Mouse (Mus musculus) layer of hippocampus, adult 8-10 months (tissue): ENCODE results near the gene Mmp14. TPM values are rescaled to one million over a fixed set of nuclear protein-coding genes. Genes with fewer than 3 reads are reported as not detected.

Source experiments
- DNase-seq, 2 experiments: peaks; one replicate each; pipeline ENCODE4 v3.0.0; 2022; ENCODE audit warnings: low spot score in 2 of 2
- total RNA-seq, 4 experiments: library from RNA; stranded (reverse); gene quantifications; 2 replicates each; pipeline ENCODE4 v1.2.4; 2022

Gene Mmp14
- total RNA-seq, 4 experiments from 2014 or later, result 10.3 to 16.0 (median 13.4) TPM

DNA sequence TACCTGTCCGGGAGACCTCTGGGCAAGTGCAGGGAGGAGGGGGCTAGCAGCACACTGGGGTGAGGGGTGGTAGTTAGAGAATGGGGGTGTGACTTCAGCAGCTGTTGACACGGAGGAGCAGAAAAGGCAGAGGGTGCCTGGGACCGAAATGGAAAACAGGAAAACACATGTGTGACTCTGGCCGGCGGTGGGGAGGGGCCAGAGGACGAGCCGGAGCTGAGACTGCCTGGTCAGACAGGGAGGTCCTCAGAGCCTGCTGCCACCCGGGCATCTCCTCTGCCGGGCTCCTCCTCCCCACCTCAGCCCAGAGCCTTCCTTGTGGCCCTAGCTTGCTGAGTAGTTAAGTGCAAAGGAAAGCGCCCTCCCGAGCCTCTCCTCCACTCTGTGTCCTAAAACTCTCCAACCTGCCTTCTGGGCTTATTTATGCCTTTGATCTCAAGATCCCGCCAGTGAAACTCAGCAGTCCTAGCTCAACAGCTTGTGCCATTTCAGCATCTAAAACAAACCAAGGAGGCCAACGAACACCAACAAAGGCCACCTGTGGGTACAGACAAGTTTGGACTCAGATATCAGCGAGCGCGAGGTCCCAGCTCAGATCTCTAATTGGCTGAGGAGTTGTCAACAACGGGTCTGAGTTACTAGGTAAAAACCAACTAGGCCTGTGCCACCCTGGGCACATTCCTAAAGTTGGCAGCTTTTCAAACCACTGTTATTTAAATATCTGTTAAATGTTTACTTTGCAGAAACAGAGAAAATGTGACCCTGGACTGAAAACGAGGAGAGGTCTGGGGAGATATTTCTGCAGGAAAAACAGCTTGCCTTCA is 17.3 kb upstream of the Mmp14 start:
- DNase-seq, result no peak

DNA sequence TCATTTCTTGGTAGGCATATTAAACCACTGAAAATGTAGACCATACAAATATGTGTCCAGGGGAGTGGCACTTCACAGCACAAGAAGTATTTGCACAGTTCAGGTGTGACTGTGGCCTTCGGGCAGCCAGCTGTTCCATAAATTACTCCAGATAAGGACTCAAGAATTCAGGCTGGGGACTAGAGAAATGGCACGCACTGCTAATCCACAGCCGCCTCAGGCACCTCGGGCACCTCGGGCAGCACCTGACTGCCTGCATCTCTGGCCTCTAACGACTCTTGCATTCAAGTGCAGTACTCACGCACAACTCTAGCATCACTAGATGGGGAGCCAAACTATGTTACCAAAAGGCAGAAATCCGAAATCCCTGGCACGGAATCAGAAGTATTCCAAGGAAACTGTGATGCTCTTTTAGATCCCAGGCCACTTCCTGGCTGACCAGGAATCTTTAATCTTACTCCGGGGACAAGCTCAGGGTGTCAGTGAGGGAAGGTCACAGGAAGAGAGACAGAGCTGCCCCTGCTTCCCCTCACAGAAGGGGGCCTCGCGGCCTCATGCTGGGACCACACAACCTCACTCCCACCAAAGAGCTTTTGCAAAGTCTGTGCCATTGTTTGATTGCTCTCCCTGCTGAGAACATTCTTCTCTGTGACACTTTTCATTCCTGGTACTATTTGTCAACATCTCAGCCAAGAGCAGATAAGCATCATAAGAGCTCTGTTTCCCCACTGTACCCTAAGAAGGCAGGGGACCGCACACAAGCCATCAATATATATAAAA is 16.0 kb upstream of the Mmp14 start:
- DNase-seq, result no peak

DNA sequence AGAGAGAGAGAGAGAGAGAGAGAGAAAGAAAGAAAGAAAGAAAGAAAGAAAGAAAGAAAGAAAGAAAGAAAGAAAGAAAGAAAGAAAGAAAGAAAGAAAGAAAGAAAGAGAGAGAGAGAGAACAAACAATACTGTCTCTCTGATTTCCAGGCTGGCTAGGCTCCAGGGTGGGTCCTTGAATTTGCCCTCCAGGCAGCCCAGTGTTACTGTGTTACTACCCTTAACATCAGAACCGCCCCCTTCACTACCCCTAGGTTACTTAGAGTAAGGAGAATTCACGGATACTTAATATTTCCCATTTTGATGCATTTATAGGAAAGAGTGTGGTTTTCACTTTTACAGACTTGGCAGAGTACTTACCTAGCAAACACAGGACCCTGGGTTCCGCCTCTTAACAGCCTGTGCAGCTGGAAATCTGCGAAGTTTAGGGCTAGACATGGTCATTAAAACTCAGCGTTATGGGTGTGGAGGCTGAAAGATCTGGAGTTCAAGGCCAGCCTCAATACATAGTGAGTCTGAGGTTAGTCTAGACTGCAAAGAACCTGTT is 15.1 kb upstream of the Mmp14 start:
- no peak for DNase-seq

DNA sequence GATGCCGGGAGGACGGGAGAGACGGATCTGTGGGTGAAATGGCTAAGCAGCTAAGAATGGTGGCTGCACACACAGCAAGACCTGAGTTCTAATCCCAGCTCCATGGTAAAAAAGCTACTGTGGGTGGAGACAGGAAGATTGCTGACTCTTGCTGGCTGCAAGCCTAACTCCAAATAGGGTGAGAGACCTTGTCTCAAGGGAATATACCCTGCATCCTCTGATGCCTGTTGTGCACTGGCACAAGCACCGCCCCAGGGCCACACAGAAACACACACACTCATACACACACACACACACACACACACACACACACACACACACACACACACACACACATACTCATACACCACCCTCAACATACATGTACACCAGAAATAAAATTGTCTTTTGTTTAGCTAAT is 14.6 kb upstream of the Mmp14 start:
- no peak for DNase-seq

DNA sequence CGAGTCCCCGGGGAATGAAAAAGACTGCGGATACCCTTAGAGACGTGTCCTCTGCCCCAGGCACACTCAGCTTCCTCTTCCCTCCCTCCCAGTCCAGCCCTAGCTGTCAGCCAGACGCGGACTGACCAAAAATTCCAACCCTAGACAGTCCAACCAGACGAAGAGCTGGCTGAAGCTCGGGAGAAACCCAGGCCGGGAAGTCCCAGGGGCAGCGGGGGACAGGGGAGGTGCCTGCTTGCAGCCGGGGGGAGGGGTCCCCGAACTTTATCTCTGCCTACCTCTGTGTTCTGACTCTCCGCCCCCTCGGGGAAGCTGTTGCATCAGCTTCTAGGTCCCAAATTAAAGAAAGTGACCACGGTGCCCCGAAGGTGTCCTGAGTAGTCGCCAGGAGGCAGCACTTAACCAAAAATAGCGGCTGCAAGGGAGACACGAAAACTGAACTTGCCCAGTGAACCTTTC is 13.8 kb upstream of the Mmp14 start, which contains the start of gene Slc7a7:
Slc7a7 (minus strand) TSS at position 158 of the 459 bp plus-strand sequence.
- no peak for DNase-seq

DNA sequence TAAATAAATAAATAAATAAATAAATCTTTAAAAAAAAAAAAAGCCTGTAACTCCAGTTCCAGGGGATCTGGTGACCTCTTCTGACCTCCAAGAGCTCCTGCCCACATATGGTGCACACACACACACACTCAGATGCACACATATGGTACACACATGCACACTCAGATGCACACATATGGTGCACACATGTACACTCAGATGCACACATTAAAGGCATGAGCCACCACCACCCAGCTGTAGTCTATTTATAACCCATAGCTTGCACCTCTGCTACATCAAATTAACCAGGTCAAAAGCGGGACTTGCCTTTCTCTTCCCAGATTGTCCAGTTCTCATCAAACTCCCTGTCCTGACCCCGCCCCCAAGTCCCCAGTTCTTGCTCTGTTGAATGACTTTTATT is 10.4 kb upstream of the Mmp14 start:
- DNase-seq, result no peak

DNA sequence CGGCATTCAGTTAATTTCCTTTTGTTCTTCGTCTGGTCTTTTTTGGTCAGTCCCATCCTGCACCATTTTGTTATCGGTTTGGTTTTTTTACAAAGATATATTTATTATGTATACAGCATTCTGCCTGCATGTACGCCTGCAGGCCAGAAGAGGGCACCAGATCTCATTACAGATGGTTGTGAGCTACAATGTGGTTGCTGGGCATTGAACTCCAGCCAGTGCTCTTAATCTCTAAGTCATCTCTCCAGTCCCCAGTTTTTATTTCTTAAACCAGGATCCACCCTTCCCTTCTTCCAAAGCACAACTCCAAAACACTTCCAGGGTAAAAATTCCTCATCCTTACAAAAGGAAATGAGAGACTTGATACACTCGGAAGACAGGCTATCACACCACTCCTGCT is 8.0 kb upstream of the Mmp14 start:
- DNase-seq, result no peak

DNA sequence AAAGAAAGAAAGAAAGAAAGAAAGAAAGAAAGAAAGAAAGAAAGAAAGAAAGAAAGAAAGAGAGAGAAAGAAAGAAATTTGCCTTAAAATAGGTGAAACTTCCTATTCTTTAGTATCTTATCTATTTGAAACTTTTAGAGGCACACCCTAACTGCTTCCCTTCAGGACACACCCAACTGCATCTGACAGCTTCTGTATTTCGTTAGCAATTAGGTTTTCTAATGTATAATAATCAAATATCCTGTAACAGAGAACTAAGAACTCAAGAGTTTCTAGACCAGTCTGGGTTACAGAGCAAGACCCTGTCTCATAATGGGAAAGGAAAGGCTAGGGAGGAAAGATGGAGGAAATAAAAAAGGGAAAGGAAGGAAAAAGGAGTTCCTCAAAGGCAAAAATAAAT is 6.8 kb upstream of the Mmp14 start:
- no peak for DNase-seq

DNA sequence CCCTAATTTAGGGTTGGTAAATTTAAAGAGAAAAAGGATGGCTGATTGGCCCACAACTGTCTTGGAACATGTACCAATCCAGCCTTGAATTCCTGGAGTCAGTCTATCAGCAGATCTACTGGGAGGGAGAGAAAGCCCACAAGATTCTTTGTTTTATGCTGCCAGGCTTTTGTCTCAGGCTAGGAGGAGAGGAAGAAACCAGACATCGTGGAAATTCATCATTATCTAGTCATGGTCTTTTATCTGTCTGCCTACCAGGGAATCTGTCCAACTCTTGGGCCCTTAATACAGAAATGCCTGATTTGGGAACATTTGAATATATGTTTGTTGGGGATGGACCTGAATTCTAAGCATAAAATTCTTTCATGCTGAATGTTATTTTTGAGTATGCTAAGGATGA is 5.9 kb upstream of the Mmp14 start:
- DNase-seq, result no peak

DNA sequence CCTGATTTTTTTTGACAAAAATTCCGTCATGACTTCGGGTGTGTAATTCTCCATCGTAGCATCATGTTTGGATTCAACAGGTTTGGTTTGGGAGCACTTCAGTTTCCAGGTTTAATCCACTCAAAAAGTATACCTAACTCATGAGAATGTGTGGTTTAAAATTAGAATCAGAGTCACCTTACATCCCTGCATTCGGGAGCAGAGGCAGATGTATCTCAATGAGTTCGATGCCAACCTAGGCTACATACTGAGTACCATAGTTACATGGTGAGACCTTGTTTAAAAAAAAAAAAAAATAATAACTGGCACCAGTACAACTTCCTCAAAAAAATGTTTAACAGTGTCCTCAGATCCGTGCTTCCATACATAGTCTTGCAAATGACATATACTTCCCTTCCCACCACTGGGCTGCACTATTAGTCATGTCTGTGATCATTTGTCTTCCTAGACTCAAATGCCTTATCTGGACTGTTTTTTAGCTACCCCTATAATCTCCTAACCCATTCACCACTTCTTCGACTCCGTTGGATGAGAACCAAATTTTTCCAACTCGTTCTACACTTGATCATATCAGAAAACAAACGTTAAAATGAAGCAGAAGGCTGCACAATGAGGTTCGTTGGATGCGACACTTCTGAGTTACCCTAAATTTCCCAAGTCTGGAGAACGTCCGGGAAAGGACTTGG is 5.3 kb upstream of the Mmp14 start:
- no peak for DNase-seq

DNA sequence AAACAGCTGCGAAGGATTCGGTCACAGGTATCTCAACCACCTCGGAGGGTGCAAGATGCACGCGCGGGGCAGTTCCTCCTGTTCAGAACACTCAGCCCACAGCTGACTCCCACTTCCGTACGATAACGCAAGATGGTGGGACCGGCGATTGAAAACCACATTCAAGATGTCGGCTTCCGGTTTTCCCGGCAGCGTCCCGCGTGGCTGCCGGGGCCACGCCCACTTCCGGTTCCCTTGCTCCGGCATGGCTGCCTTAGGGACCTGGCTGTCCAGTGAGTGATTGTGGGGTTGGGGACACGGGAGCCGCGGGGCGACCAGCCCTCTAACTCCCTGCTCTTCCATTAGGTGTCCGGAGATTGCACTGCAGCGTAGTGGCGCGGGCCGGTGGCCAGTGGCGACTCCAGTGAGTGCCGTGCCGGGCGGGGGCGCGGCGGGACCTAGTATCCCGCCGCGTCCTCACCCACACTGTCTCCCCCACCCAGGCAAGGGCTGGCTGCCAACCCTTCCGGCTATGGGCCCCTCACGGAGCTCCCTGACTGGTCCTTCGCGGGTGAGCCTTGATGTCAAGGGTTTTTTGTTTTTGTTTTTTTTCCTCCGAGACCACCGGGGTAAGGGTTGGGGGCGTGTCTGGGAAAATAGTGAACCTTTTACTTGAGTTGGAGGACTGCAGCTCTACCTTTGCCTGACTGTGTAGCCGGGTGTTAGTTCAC is 4.6 kb upstream of the Mmp14 start, which contains the start of gene Mrpl52:
Mrpl52 (plus strand) TSS at position 221 of the 710 bp plus-strand sequence.
- DNase-seq, result peak; percentile 87 to 93

DNA sequence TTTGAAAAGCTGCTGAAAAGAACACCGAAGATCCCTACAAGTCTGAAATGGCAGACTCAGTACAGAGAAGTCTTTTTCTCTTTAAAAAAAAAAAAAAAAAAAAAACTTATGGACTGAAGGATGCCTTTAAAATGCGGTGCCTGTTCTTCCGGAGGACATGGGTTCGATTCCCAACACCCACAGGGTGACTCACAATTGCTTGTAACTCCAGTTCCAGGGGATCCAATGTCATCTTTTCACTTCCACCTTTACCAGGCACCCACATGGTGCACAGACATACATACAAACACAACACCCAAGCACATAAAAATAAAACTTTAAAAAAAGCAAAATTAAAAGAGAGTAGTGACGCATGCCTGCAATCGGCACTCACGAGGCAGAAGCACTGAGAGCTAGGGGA is 3.7 kb upstream of the Mmp14 start:
- DNase-seq, result no peak

DNA sequence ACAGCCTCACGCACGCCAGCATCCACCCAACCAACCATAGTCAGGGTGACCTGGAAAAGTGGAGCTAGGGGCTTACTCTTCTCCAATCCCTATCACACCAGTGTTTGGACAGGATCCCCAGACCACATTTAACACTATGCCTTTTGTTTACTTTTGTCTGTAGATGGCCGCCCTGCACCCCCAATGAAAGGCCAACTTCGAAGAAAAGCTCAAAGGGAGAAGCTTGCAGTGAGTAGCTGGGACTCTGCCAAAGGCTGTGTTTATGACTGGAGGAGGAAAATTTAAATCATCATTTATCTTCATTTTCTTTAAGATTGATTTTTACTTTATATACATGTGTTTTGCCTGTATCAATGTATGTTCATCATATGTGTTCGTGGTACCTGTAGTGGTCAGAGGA is 3.0 kb upstream of the Mmp14 start:
- DNase-seq, result no peak

DNA sequence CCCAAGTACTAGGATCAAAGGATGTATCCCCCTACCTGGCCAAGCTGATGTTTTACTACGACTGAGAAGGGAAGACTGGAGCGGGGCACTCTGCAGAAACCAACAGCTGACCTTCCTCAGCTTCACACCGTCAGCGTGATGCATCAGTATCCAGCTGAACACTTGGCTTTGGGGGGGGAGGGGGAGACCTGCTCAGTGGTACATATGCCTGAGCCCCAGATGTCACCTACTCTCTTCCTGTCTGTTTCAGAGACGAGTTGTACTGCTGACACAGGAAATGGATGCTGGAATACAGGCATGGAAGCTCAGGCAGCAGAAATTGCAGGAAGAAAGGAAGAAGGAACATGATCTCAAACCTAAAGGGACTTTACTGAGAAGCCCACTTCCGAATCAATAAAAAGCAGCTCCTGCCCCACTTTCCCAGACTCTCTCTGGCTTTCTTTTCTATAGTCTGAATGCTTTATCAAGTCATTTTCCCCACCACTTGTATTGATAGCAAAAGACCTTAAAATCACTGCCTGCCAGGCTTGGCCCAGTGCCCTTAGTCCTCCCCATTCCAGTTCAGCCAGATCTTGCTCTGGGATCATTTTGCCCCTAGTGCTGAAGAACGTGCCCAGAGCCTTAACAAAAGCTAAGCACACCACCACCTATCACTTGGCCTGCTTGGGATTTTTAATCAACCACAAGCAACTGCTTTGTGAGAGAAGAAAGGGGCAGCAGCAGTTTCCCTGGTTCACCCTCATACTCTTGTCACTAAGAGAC is 1.9 kb upstream of the Mmp14 start:
- no peak for DNase-seq

DNA sequence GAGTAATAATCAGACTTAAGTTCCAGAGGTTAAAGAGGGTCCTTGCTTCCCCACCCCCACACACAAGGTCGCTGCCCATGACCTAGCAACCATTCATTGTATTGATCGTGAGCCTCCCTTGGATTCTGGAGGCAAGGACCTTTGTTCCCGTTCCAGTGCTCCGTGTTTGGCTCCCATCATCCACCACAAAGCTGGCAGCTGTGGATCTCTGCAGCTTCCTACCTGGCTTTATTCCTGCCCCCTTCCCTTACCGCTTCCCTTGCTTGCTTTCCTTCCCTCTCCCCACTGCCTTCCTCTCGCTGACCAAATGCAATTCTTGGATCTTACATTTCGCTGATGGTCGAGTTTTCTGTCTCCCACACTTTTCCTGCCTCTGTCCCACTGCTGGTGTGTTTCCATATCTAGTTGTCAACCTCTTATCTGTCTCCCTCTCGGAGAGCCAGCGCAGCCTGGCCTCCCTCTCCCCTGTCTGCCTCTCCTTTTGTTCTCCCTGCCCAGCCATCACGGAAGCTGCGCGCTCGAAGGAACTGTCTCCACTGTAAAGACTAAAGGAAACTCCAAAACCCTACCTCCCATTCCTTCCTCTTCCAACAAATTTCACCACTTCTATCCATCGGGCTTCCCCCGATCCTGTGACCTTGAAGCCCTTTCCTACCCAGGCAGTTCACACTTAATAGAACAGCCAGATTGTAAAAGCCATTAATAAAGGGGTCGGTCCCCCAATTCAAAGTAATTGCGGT is 836 bp upstream of the Mmp14 start:
- DNase-seq, result no peak

DNA sequence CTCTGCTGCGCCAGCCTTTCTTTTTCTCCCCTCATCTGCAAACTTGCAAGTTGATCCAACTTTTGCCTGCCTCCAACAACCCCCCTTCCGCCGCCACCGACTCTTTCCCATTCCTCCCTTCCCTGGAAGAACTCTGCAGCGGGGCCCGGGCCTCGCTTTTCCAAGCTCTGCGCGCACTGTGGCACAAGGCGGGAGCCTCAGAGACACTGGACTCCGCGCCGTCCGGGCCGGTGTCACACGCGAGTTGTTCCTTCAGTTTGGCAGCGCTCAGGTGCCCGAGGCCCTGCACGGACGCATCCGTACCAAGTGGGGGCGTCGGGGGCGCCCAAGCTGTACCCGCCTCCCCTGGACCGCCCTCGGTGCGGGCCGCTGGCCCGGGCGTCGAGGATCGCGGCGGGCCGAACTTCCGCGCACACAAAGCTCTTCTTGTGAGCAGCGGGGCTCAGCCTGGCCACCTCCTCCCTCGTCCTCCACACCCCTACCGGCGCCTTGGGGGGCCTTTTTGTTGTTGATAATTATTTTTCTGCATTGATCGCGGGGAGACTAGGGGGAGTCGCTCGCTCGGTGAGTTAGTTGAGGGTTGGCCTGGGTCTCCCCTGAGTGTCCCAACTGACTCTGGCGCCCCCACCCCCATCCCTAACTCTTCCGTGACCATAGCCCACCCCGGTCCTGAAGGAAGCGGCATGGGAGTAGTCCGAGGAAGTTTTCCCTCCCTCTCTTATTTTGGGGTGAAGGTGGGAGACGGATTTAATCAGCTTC is 845 bp downstream of the Mmp14 start:
- DNase-seq, result no peak

DNA sequence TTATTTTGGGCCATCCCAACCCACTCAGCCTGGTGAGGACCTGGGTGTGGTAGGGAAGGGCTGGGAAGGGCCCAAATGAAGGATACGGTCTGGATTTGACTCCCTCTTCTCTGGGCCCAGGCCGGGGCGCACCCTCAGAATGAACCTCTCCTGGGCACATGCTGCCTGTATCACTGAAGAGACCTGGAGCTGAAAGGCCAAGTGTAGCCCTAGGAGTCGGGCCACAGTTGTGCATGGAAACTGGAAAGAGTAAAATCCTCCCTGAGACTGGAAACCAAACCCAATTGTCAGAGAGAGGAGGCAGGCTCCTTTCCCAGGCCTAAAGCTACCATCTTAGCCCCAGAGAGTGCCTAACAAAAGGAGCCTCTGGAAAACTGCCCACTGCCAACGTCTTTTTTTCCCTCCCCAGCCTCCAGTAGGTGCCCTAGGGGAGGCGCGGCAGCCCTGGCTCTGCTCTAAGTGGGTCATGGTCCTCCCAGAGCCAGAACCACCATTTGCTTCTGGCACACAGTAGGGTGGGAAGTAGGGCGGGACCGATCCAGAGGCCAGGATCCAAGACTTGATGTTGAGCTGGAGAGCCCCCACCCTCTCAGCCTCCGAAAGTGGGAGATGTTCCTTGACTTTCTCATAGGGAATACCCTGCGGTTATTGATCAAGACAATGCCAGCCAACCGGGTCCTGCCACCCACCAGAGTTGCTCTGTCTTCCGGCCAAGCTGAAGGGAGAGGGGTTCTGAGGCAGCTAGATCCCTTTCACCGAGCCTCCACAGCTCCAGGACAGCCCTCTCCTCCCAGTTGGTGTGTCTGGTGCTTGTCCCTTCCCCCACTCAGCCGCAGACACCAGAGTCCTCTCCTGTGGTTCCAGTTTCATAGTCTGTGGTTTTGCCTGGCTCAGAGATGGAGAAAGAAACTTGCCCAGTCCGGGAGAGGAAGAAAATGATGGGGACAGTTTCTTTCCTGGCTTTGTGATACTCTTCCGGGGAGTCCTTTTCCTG is 1.7 kb downstream of the Mmp14 start:
- peak in 1 of 2 experiments; percentile 48 for DNase-seq
